Mouse (Mus musculus): ENCODE data around the gene Krt77. TPM values are rescaled to one million over a fixed set of nuclear protein-coding genes. Genes with fewer than 3 reads are reported as not detected.

Gene Krt77
- total and polyA plus RNA-seq, 3 experiments: 0.05 TPM; not detected in 2

- ATAC-seq (ENCODE audit: extremely low read depth, insufficient number of reproducible peaks, low FRiP score, poor library complexity, severe bottlenecking) (no peak), DNase-seq (ENCODE audit: low spot score) (no peak)
- H3K36me3 ChIP-seq (replicated peaks): no peaks in the 10 kb centered on the region
- TF ChIP-seq POLR2AphosphoS5 (IDR thresholded peaks at IDR 0.05; ENCODE audit: insufficient replicate concordance, low read depth, low read length): no peak
- no peak for TF ChIP-seq CTCF (IDR thresholded peaks at IDR 0.05; ENCODE audit: low read depth, low read length)
- no peak for TF ChIP-seq TAL1 (conservative IDR thresholded peaks at IDR 0.05; ENCODE audit: low read depth, low read length)
- TF ChIP-seq GATA1 (IDR thresholded peaks at IDR 0.05; ENCODE audit: borderline replicate concordance, low read length): no peak
- TF ChIP-seq GATA2 (IDR thresholded peaks at IDR 0.05; ENCODE audit: borderline replicate concordance, low read depth, low read length): no peak
- H3K4me1 ChIP-seq (ENCODE audit: insufficient read depth, low read depth, low read length): no peaks in the 10 kb centered on the region
- peaks cover 22% of the 10 kb centered on the region for H3K9me3 ChIP-seq (replicated peaks)
- H3K27me3 ChIP-seq (ENCODE audit: insufficient read depth, low read length): no peaks in the 10 kb centered on the region
- no peak overlapping the region for H3K4me3 ChIP-seq (ENCODE audit: low read depth, low read length)
Measured at GRCm38 (mm10) chr15:101859735-101860170, 9.8 kb downstream of the Krt77 start.

DNA sequence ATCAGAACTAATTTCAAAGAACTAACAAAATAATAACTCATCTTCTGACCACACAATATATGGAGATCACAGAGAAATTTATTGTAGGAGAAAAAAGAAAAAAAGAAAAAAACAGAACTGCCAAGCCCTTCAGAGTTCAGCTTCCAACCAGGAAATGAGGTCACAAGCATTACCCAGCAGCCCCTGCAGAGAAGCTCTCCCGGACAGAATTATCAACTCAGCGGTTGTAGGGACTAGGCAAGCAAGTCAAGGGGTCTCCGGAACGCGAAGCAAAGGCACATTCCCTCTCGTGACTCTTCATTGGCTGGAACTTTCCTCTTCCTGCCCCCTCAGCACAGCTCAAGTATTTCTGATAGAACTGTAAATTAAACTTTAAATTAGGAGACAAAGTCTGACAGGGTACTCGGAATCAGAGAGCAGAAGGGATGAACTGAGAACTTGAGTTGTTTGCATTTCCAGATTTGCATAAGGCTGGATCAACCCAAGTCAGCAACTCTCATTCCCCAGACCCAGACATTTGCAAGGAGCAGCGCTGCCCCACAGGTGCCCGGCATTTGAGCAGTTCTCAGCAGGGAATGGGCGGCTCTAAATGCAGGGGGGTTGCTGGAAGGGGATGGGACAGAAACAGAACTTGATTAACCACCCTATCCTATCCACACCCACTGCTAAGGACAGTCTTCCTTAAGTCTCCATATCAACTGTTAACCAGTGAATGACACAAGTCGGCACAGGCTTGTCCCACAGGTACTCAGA, 10.7 kb downstream of the Krt77 start:
- Histone ChIP-seq H3K4me1 (ENCODE audit: insufficient read depth, low read depth, low read length) (no peaks in the 10 kb centered on the region), H3K9me3 (replicated peaks) (peaks cover 27% of the 10 kb centered on the region), H3K27me3 (ENCODE audit: insufficient read depth, low read length) (no peaks in the 10 kb centered on the region), H3K4me3 (ENCODE audit: low read depth, low read length) (no peak overlapping the region), H3K36me3 (replicated peaks) (no peaks in the 10 kb centered on the region)
- DNase-seq (ENCODE audit: low spot score) (no peak), ATAC-seq (ENCODE audit: extremely low read depth, insufficient number of reproducible peaks, low FRiP score, poor library complexity, severe bottlenecking) (no peak)
- TF ChIP-seq POLR2AphosphoS5 (IDR thresholded peaks at IDR 0.05; ENCODE audit: insufficient replicate concordance, low read depth, low read length) (no peak), TAL1 (conservative IDR thresholded peaks at IDR 0.05; ENCODE audit: low read depth, low read length) (no peak), GATA2 (IDR thresholded peaks at IDR 0.05; ENCODE audit: borderline replicate concordance, low read depth, low read length) (no peak), GATA1 (IDR thresholded peaks at IDR 0.05; ENCODE audit: borderline replicate concordance, low read length) (no peak), CTCF (IDR thresholded peaks at IDR 0.05; ENCODE audit: low read depth, low read length) (no peak)

GRCm38 (mm10) chr15:101856696-101857095, 12.8 kb downstream of the Krt77 start:
- ATAC-seq (ENCODE audit: extremely low read depth, insufficient number of reproducible peaks, low FRiP score, poor library complexity, severe bottlenecking): no peak
- no peak overlapping the region for H3K4me3 ChIP-seq (ENCODE audit: low read depth, low read length)
- H3K4me1 ChIP-seq (ENCODE audit: insufficient read depth, low read depth, low read length): no peaks in the 10 kb centered on the region
- DNase-seq (ENCODE audit: low spot score): no peak
- H3K27me3 ChIP-seq (ENCODE audit: insufficient read depth, low read length): no peaks in the 10 kb centered on the region
- no peaks in the 10 kb centered on the region for H3K36me3 ChIP-seq (replicated peaks)
- peaks cover 31% of the 10 kb centered on the region for H3K9me3 ChIP-seq (replicated peaks)
- TF ChIP-seq TAL1 (conservative IDR thresholded peaks at IDR 0.05; ENCODE audit: low read depth, low read length) (no peak), GATA2 (IDR thresholded peaks at IDR 0.05; ENCODE audit: borderline replicate concordance, low read depth, low read length) (no peak), GATA1 (IDR thresholded peaks at IDR 0.05; ENCODE audit: borderline replicate concordance, low read length) (no peak), POLR2AphosphoS5 (IDR thresholded peaks at IDR 0.05; ENCODE audit: insufficient replicate concordance, low read depth, low read length) (no peak), CTCF (IDR thresholded peaks at IDR 0.05; ENCODE audit: low read depth, low read length) (no peak)

DNA sequence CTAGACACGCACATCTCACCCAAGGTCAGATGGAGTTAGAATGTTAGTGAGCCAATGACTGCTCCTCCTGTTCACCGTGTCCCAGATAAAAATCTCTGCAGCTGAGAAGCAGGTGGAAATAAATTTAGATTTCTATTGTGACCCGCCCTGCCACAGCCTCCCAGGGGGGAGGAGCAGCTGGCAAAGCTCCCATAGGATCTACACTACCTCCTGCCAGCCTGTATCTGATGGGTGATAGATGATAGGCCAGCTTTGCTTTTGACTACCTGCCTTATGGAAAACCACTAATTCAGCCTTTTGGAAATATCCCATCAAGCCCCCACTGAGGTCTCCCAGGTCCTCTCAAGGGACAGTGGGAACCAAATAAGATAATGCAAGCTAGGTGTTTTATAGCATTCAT, 13.8 kb downstream of the Krt77 start:
- Histone ChIP-seq H3K36me3 (replicated peaks) (no peaks in the 10 kb centered on the region), H3K27me3 (ENCODE audit: insufficient read depth, low read length) (no peaks in the 10 kb centered on the region), H3K9me3 (replicated peaks) (peaks cover 22% of the 10 kb centered on the region), H3K4me3 (ENCODE audit: low read depth, low read length) (no peak overlapping the region), H3K4me1 (ENCODE audit: insufficient read depth, low read depth, low read length) (no peaks in the 10 kb centered on the region)
- ATAC-seq (ENCODE audit: extremely low read depth, insufficient number of reproducible peaks, low FRiP score, poor library complexity, severe bottlenecking): no peak
- DNase-seq (ENCODE audit: low spot score): no peak
- no peak for TF ChIP-seq TAL1 (conservative IDR thresholded peaks at IDR 0.05; ENCODE audit: low read depth, low read length)
- TF ChIP-seq CTCF (IDR thresholded peaks at IDR 0.05; ENCODE audit: low read depth, low read length): no peak
- no peak for TF ChIP-seq GATA1 (IDR thresholded peaks at IDR 0.05; ENCODE audit: borderline replicate concordance, low read length)
- no peak for TF ChIP-seq GATA2 (IDR thresholded peaks at IDR 0.05; ENCODE audit: borderline replicate concordance, low read depth, low read length)
- TF ChIP-seq POLR2AphosphoS5 (IDR thresholded peaks at IDR 0.05; ENCODE audit: insufficient replicate concordance, low read depth, low read length): no peak

DNA sequence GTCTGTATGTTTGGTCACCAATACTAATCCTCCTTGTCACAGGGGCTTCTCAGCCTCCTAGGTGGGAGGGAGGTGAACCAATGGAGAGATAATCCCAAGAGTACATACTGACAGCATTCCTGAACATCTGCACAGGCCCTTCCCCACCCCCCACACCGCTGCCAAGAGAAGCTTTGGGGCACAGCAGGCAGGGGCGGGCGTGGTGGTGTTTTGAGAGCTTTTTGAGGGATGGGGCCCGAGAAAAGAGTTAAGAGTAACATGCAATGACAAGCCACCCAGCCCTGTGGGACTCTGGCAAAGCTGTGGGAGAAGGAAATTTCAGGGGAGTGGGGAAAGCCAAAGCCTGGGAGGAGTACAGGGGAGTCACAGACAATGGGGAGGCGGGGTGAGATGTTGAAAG, 15.2 kb downstream of the Krt77 start:
- ATAC-seq (ENCODE audit: extremely low read depth, insufficient number of reproducible peaks, low FRiP score, poor library complexity, severe bottlenecking) (no peak), DNase-seq (ENCODE audit: low spot score) (no peak)
- TF ChIP-seq POLR2AphosphoS5 (IDR thresholded peaks at IDR 0.05; ENCODE audit: insufficient replicate concordance, low read depth, low read length): no peak
- no peak for TF ChIP-seq CTCF (IDR thresholded peaks at IDR 0.05; ENCODE audit: low read depth, low read length)
- TF ChIP-seq GATA2 (IDR thresholded peaks at IDR 0.05; ENCODE audit: borderline replicate concordance, low read depth, low read length): no peak
- TF ChIP-seq GATA1 (IDR thresholded peaks at IDR 0.05; ENCODE audit: borderline replicate concordance, low read length): no peak
- no peak for TF ChIP-seq TAL1 (conservative IDR thresholded peaks at IDR 0.05; ENCODE audit: low read depth, low read length)
- H3K4me3 ChIP-seq (ENCODE audit: low read depth, low read length): no peak overlapping the region
- H3K4me1 ChIP-seq (ENCODE audit: insufficient read depth, low read depth, low read length): no peaks in the 10 kb centered on the region
- H3K9me3 ChIP-seq (replicated peaks): peaks cover 20% of the 10 kb centered on the region
- no peaks in the 10 kb centered on the region for H3K27me3 ChIP-seq (ENCODE audit: insufficient read depth, low read length)
- H3K36me3 ChIP-seq (replicated peaks): no peaks in the 10 kb centered on the region

DNA sequence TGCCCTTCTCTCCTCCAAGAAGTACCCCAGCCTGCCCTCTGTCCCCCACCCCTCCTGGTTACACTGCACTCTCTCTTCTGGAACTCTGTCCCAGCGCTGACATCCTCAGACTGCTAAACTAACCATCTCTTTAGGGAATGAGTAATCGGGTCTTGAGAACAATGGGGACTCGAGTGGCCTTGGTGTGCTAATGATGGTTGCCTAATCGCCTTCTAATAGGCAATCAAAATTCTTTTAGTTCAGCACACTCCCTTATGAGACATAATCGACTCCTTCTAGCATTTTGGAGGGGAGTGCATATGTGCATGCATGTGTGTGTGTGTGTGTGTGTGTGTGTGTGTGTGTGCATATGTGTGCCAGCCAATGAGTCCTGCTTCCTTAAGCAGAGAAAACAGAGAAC, 16.9 kb downstream of the Krt77 start:
- TF ChIP-seq POLR2AphosphoS5 (IDR thresholded peaks at IDR 0.05; ENCODE audit: insufficient replicate concordance, low read depth, low read length) (no peak), GATA2 (IDR thresholded peaks at IDR 0.05; ENCODE audit: borderline replicate concordance, low read depth, low read length) (no peak), GATA1 (IDR thresholded peaks at IDR 0.05; ENCODE audit: borderline replicate concordance, low read length) (no peak), TAL1 (conservative IDR thresholded peaks at IDR 0.05; ENCODE audit: low read depth, low read length) (no peak), CTCF (IDR thresholded peaks at IDR 0.05; ENCODE audit: low read depth, low read length) (no peak)
- Histone ChIP-seq H3K9me3 (replicated peaks) (peaks cover 18% of the 10 kb centered on the region), H3K4me3 (ENCODE audit: low read depth, low read length) (no peak overlapping the region), H3K27me3 (ENCODE audit: insufficient read depth, low read length) (no peaks in the 10 kb centered on the region), H3K4me1 (ENCODE audit: insufficient read depth, low read depth, low read length) (no peaks in the 10 kb centered on the region), H3K36me3 (replicated peaks) (no peaks in the 10 kb centered on the region)
- ATAC-seq (ENCODE audit: extremely low read depth, insufficient number of reproducible peaks, low FRiP score, poor library complexity, severe bottlenecking) (no peak), DNase-seq (ENCODE audit: low spot score) (no peak)

Measured in G1E (cell line).